Mouse (Mus musculus) CD4-positive, CD25-positive, alpha-beta regulatory T cell, adult 4 months (primary cell): ENCODE measurements around the gene Ercc6l2. TPM values are rescaled to one million over a fixed set of nuclear protein-coding genes. Genes with fewer than 3 reads are reported as not detected.

Experiments
- ATAC-seq: one replicate; pipeline ENCODE4 v1.8.0; 2017
- polyA plus RNA-seq, 2 experiments: library from polyadenylated mRNA; unstranded; fragments of 100-300 nt; shearing (Covaris generic); gene quantifications; one replicate each; pipeline ENCODE4 v1.2.1; 2017

Ercc6l2 gene
- 10 to 100 TPM; 19.2 to 20.9 TPM for polyA plus RNA-seq

GRCm38 (mm10) chr13:63814746-63815681, at the start of gene Ercc6l2:
Ercc6l2 (plus strand) TSS chr13:63815240.
- peak; percentile 93 for ATAC-seq

- ATAC-seq, result no peak
These were observed 49.0 kb upstream of the Ercc6l2 start for GRCm38 (mm10) chr13:63766065-63766464.

- ATAC-seq, result no peak
These were observed 44.0 kb upstream of the Ercc6l2 start for GRCm38 (mm10) chr13:63771009-63771408.

- ATAC-seq, result no peak
These were observed 36.1 kb upstream of the Ercc6l2 start for GRCm38 (mm10) chr13:63778925-63779324.

GRCm38 (mm10) chr13:63779376-63780291, 35.4 kb upstream of the Ercc6l2 start:
- ATAC-seq, result no peak

GRCm38 (mm10) chr13:63792234-63792831, 22.7 kb upstream of the Ercc6l2 start:
- ATAC-seq, result peak; percentile 52

GRCm38 (mm10) chr13:63793345-63794308, 21.4 kb upstream of the Ercc6l2 start:
- ATAC-seq, result peak; percentile 76

- ATAC-seq, result no peak
These were observed 16.4 kb upstream of the Ercc6l2 start for GRCm38 (mm10) chr13:63798677-63799076.

- peak; percentile 80 for ATAC-seq
These were observed 15.1 kb upstream of the Ercc6l2 start for GRCm38 (mm10) chr13:63799940-63800339.

- no peak for ATAC-seq
These were observed 13.8 kb upstream of the Ercc6l2 start for GRCm38 (mm10) chr13:63801289-63801688.

- no peak for ATAC-seq
These were observed 7.8 kb upstream of the Ercc6l2 start for GRCm38 (mm10) chr13:63807233-63807632.

- ATAC-seq, result peak; percentile 74
These were observed 7.1 kb upstream of the Ercc6l2 start for GRCm38 (mm10) chr13:63807979-63808378.

- ATAC-seq, result no peak
These were observed 3.6 kb upstream of the Ercc6l2 start for GRCm38 (mm10) chr13:63811477-63811876.

GRCm38 (mm10) chr13:63815931-63816330, 891 bp downstream of the Ercc6l2 start:
- ATAC-seq, result no peak

GRCm38 (mm10) chr13:63845758-63846157, 30.7 kb downstream of the Ercc6l2 start:
- peak; percentile 38 for ATAC-seq

- peak; percentile 63 for ATAC-seq
These were observed 35.4 kb downstream of the Ercc6l2 start for GRCm38 (mm10) chr13:63850308-63851011.

- ATAC-seq, result no peak
These were observed 57.7 kb downstream of the Ercc6l2 start for GRCm38 (mm10) chr13:63872585-63873282.

- peak; percentile 61 for ATAC-seq
These were observed 62.1 kb downstream of the Ercc6l2 start for GRCm38 (mm10) chr13:63877138-63877537.

GRCm38 (mm10) chr13:63879105-63879863, 64.2 kb downstream of the Ercc6l2 start:
- ATAC-seq, result peak; percentile 29

GRCm38 (mm10) chr13:63879864-63880141, 64.8 kb downstream of the Ercc6l2 start:
- ATAC-seq, result no peak
